Mouse (Mus musculus) erythroblast, embryonic 14.5 days (primary cell): ENCODE results near the gene Asb1. TPM values are rescaled to one million over a fixed set of nuclear protein-coding genes. Genes with fewer than 3 reads are reported as not detected.

Source experiments
- H3K27me3 ChIP-seq: 2 replicates; pipeline ENCODE4 v1.6.1; 2012; ENCODE audit warnings: inconsistent platforms; ENCODE audit not compliant: control insufficient read depth
- H3K36me3 ChIP-seq: 2 replicates; pipeline ENCODE4 v1.6.1; 2012; ENCODE audit warnings: mild to moderate bottlenecking, inconsistent platforms; ENCODE audit not compliant: control insufficient read depth
- H3K4me1 ChIP-seq: 2 replicates; pipeline ENCODE4 v1.6.1; 2012; ENCODE audit warnings: inconsistent platforms; ENCODE audit not compliant: control insufficient read depth
- H3K4me3 ChIP-seq: replicated peaks from 2 replicates; pipeline ENCODE3; 2012; ENCODE audit warnings: moderate library complexity, mild to moderate bottlenecking, inconsistent platforms
- H3K9me3 ChIP-seq: 2 replicates; pipeline ENCODE4 v1.6.1; 2012; ENCODE audit warnings: low read length, inconsistent platforms, mixed read lengths; ENCODE audit not compliant: control insufficient read depth
- GATA1 ChIP-seq: IDR thresholded peaks from 2 replicates; pipeline ENCODE4 v1.6.1; 2012; ENCODE audit warnings: low read length, inconsistent platforms, mixed read lengths
- TAL1 ChIP-seq: IDR thresholded peaks from 3 replicates; pipeline ENCODE4 v1.6.1; 2012; ENCODE audit warnings: low read length, inconsistent platforms, mixed read lengths
- polyA plus RNA-seq: library from polyadenylated mRNA; stranded (reverse); fragments of >175 nt; gene quantifications from 2 replicates; pipeline ENCODE4 v1.2.3, GENCODE M21; 2012

Gene Asb1
- polyA plus RNA-seq, 1 experiment = 3.0 TPM

DNA sequence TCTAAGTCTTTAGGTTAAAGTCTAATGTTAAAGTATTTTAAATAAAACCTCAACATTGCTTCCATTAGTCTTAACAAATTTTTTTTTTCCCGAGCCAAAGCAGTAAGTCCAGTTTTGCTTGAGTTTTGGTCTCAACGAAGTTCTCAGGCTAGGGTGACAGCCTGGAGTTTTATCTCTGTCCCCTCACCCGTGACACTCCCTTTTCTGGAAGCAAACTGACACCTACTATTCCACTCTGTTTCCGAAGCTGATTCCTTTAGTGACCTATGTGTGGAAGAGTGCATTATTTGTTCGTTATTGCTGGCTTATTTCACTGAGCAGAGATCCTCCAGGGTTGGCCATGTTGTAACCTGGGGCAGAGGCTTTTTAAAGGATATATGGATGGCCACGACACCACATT, 1.1 kb upstream of the Asb1 start:
- H3K27me3 ChIP-seq = no peaks in the 10 kb centered on the region
- no peaks in the 10 kb centered on the region for H3K9me3 ChIP-seq
- H3K4me1 ChIP-seq = peaks cover 84% of the 10 kb centered on the region
- no peak for TF ChIP-seq TAL1
- TF ChIP-seq GATA1 = no peak
- H3K4me3 ChIP-seq = peak overlapping the region; percentile 85
- peaks cover 38% of the 10 kb centered on the region for H3K36me3 ChIP-seq

GRCm38 (mm10) chr1:91539704-91540270, 557 bp upstream of the Asb1 start:
- Histone ChIP-seq H3K9me3 (no peaks in the 10 kb centered on the region), H3K27me3 (no peaks in the 10 kb centered on the region), H3K36me3 (peaks cover 42% of the 10 kb centered on the region), H3K4me3 (peak overlapping the region; percentile 85), H3K4me1 (peaks cover 84% of the 10 kb centered on the region)
- TF ChIP-seq GATA1 (peak; percentile 39), TAL1 (0 out of 3 replicates have a peak, but pooled peaks have one; percentile 30)

GRCm38 (mm10) chr1:91541042-91541592, 773 bp downstream of the Asb1 start:
- Histone ChIP-seq H3K9me3 (no peaks in the 10 kb centered on the region), H3K4me1 (peaks cover 85% of the 10 kb centered on the region), H3K36me3 (peaks cover 50% of the 10 kb centered on the region), H3K4me3 (peak overlapping the region; percentile 85), H3K27me3 (no peaks in the 10 kb centered on the region)
- TF ChIP-seq TAL1 (no peak), GATA1 (no peak)

GRCm38 (mm10) chr1:91543974-91544373, 3.6 kb downstream of the Asb1 start:
- TF ChIP-seq GATA1 (peak; percentile 65), TAL1 (no peak)

GRCm38 (mm10) chr1:91545226-91545625, 4.9 kb downstream of the Asb1 start:
- Histone ChIP-seq H3K27me3 (no peaks in the 10 kb centered on the region), H3K9me3 (no peaks in the 10 kb centered on the region), H3K36me3 (peaks cover 87% of the 10 kb centered on the region), H3K4me3 (peak overlapping the region; percentile 85), H3K4me1 (peaks cover 77% of the 10 kb centered on the region)
- TF ChIP-seq GATA1 = no peak
- peak; percentile 25; the same call in 1 of the 3 replicates for TF ChIP-seq TAL1

More at GRCm38 (mm10) chr1:91543974-91544373, 3.6 kb downstream of the Asb1 start:
- Histone ChIP-seq H3K27me3 (no peaks in the 10 kb centered on the region), H3K36me3 (peaks cover 74% of the 10 kb centered on the region), H3K4me1 (peaks cover 85% of the 10 kb centered on the region), H3K4me3 (peak overlapping the region; percentile 85), H3K9me3 (no peaks in the 10 kb centered on the region)

GRCm38 (mm10) chr1:91547567-91547966, 7.2 kb downstream of the Asb1 start:
- Histone ChIP-seq H3K9me3 (no peaks in the 10 kb centered on the region), H3K36me3 (peaks cover 93% of the 10 kb centered on the region), H3K27me3 (no peaks in the 10 kb centered on the region), H3K4me3 (no peak overlapping the region), H3K4me1 (peaks cover 62% of the 10 kb centered on the region)
- TF ChIP-seq TAL1 = no peak
- no peak for TF ChIP-seq GATA1

GRCm38 (mm10) chr1:91549073-91549472, 8.7 kb downstream of the Asb1 start:
- Histone ChIP-seq H3K9me3 (no peaks in the 10 kb centered on the region), H3K4me1 (peaks cover 51% of the 10 kb centered on the region), H3K36me3 (peaks cover 97% of the 10 kb centered on the region), H3K4me3 (no peak overlapping the region), H3K27me3 (no peaks in the 10 kb centered on the region)
- no peak for TF ChIP-seq TAL1
- TF ChIP-seq GATA1 = no peak

- H3K27me3 ChIP-seq = no peaks in the 10 kb centered on the region
- H3K9me3 ChIP-seq = no peaks in the 10 kb centered on the region
- peaks cover 3% of the 10 kb centered on the region for H3K4me1 ChIP-seq
- H3K4me3 ChIP-seq = no peak overlapping the region
- peaks cover 80% of the 10 kb centered on the region for H3K36me3 ChIP-seq
- TF ChIP-seq TAL1 = no peak
- no peak for TF ChIP-seq GATA1
Observed at GRCm38 (mm10) chr1:91557099-91557498, 16.8 kb downstream of the Asb1 start.

DNA sequence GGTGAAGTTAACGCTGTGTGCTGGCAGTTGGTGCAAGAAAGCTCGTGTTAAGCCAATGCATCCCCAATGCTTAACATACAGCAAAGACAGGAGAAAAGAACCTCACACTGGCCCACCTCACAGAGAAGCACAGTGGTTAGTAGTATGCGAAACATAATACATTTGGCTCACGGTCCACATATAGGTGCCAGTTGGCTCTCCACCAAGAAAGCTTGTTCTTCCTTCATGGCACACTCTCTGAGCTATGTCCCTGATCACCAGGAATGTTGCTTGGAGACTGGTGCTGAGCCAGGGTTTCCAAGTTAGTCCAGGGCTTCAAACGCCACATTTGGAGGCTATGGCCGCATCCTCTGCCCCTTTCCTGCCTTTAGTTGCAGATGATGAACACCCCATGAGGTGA, 20.9 kb downstream of the Asb1 start:
- TF ChIP-seq TAL1 = no peak
- no peak for TF ChIP-seq GATA1
- no peak overlapping the region for H3K4me3 ChIP-seq

More for the DNA sequence above, 20.9 kb downstream of the Asb1 start:
- Histone ChIP-seq H3K36me3 (peaks cover 40% of the 10 kb centered on the region), H3K9me3 (no peaks in the 10 kb centered on the region), H3K4me1 (peaks cover 16% of the 10 kb centered on the region), H3K27me3 (no peaks in the 10 kb centered on the region)
